Mouse (Mus musculus) left cerebral cortex, postnatal 4 days (tissue): ENCODE measurements at regions not wholly inside any gene's neighbourhood (a gene's known extent, or its start where the extent isn't known, plus 50 kb on each side); places are given as distances from the start of the nearest gene placed in this dataset.
"Not testable (repeated sequence)": the region's sequence is repeated elsewhere in the genome, so short reads cannot be mapped to it uniquely, and the experiment has no call there.

Experiments used
- DNase-seq: peaks from one replicate; pipeline ENCODE4 v3.0.0-alpha.2; 2022
- intact Hi-C: fragments of 180-260 bp; cut with DNase I; formaldehyde crosslinking; loops from one replicate; pipeline ENCODE4 v1.15.1; 2025

DNA sequence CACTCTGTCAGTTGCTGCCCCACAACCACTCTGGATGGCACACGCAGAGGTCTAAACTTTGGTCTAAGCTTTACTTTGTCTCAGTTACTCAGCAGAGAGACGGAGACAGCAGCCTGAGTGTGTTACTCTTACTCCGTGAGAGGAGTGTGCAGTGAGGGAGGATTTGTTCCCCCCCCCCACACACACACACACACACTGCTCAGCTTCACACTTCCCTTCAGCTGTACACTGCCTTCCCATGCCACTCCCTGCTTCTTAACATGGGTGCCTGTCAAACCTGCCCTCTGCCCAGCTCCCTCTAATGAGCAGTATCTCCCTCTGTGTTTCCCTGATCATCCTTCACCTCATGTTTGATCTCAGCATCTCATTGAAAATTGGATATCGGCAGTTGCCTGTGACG, 409.9 kb upstream of the Ercc4 start:
- no peak for DNase-seq
- intact Hi-C loops: no loop called here

DNA sequence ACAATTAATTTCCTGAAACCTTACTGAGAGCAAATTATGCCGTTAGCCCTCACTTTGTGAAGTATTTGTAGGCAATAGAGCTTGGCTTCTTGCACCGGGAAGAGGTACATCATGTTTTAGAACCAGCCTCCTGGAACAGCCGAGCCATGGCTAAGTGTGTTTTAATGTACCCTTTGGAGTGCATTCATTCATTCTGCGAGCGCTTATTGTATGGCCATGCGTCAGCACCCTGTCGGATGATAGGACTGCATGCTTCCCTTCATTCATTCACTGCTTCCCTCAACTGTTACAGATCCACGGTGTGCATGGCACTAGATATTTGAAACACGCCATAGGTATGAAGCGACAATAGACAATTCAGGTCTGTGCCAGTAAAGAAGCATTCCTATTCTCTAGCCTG, 409.4 kb upstream of the Ercc4 start:
- no peak for DNase-seq
- intact Hi-C loops: no loop called here

DNA sequence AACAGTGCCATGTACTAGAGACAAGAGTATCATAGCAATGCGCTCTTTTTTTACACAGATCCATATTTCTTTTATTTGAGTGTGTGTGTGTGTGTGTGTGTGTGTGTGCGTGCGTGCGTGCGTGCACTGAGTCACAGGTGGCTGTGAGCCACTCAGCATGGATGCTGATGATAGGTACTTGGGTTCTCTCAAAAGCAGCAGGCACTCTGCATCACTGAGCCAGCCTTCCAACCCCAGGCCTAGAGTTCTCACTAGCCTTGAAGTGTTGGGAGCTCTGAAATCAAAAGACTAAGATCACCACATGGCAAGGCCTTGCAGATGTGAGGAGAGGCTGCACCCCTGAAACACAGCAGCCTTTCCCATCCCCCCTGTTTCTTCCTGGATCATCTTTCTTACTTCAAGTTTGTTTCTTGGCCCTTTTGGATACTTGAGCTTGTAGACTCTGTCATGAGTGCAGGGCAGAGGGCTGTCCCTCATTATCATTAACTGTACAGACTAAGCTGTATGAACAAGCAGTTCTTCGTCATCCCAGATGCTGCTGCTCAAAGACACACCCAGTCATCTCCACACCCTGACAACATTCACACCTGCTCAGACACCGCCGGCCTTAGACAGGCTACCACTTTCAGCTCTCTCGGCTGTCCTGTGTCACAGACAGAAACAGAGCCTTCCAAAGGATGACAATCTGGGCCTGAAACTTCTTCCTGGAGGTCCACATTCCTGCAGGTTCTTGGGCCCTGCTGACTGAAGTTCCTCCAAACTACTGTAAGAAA, 405.5 kb upstream of the Ercc4 start:
- intact Hi-C loops: no loop called here
- DNase-seq: no peak

DNA sequence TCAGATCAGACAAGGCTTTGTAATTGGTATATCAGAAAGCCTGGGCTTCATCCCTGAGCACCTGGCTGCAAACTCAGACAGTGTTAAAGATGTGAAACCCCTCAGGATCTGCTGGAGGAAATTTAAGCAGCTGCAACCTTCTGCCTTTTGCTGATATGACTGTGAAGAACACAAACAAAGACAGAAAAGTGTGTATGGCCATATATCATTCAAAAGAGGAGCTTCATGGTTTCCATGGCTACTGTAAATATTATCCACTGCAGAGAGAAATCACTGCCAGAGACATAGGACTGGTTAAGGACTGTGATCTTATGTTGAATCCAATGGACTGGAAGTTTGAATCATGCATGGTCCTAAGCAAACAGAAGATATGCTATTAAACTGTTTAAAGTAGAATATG, 402.6 kb upstream of the Ercc4 start:
- intact Hi-C loops: no loop called here
- no peak for DNase-seq

DNA sequence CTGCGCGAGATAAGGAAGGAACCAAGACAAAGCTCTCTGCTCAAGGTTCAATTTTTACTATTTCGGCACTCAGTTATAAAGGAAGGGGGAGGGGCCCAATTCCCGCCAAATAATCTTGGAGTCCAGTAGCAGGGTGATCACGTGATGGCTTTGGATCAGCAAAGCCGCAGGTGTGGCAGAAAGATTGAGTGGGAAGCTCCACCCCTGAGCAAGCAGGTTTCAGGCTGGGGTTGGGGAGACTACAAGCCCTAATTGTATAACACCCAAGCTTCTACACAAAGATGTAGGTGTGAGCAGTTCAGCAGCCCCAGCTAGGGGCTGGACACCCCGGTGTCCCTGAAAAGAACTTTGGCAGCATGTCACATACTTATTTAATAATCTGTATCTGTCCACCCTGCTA, 388.1 kb upstream of the Ercc4 start:
- DNase-seq, intact Hi-C loops: not testable (repeated sequence)

DNA sequence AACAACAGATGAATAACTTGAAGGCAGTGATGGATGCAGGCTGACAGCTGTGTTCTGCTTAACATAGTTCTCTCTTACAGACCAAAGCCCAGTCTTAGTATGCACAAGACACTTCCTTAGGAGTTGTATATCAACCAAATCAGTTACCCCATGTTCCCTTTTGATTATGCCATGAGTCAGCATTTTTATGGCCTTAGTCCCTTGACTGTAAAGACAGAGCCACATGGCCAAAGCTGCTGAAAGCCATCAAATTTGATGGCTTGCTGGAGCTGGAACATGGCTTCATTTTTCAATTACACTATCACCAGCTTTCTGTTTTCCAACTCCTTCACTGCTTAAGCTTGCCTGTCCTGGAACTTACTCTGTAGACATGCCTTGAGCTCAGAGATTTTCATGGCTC, 383.4 kb upstream of the Ercc4 start:
- intact Hi-C loops: no loop called here
- no peak for DNase-seq

DNA sequence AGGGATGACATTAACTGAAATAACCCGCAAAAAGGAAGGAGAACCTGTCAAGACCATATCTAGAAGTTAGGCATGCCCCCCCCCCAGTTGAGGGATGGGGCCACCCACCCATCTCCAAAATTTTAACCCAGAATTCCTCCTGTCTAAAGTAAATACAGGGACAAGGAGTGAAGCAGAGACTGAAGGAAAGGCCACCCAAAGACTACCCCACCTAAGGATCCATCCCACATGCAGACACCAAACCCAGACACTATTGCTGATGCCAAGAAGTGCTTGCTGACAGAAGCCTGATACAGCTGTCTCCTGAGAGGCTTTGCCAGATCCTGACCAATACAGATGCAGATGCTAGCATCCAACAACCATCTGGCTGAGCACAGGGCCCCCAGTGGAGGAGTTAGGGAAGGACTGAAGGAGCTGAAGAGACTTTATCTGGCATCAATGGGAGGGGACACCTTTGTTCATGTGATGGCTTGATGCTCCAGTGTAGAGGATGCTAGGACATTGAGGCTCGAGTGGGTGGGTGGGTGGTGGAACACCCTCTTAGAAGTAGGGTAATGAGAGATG, 379.2 kb upstream of the Ercc4 start:
- intact Hi-C loops: not testable (repeated sequence)

DNA sequence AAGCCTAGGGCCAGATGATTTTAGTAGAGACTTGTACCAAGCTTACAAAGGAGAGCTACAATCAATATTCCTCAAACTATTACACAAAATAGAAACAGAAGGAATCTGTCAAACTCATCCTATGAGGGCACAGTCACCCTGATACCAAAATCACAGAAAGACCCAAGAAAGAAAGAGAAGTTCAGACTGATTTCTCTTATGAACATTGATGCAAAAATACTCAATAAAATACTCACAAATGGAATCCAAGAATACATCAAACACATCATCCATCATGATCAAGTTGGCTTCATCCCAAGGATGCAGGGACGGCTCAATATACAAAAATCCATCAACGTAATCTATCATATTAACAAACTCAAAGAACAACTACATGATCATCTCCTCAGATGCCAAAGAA, 377.9 kb upstream of the Ercc4 start:
- intact Hi-C loops: no loop called here
- DNase-seq: no peak

More for the DNA sequence above, 379.2 kb upstream of the Ercc4 start:
- not testable (repeated sequence) for DNase-seq

DNA sequence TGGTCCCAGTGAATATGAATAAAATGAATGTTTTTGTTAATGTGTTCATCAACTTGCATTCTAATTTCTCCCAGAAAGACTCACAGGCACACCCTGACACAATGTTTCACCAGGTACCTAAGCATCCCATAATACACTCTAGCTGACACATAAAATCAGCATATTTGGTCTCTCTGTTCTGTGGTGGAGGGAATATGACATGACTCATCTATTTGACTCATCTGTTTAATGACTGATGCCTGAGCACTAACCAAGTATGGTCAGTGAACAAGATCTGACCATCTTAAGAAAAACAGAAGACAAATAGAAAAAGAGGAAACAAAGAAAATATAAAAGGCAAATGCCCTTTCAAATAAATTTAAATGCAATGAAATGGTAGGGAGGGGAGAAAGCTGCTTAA, 367.0 kb upstream of the Ercc4 start:
- no peak for DNase-seq
- intact Hi-C loops: no loop called here

DNA sequence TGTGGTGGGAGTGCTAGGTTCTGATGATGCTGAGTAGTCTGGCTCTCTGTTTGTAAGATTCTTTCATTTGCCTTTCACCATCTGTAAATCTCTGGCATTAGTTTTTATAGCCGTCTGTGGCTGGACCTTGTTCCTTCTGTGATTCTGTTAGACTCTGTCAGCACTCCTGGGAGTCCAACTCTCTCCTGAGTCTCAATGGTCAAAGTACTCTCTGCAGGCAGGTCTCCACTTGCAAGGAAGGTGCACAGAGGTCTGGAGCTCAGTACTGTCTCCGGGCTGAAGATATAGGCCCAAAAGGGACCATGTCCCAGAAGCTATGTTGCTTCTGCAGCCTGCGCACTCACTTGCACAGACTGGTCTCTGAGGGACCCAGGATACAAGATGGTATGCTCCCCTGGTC, 356.3 kb upstream of the Ercc4 start:
- intact Hi-C loops: no loop called here
- no peak for DNase-seq

DNA sequence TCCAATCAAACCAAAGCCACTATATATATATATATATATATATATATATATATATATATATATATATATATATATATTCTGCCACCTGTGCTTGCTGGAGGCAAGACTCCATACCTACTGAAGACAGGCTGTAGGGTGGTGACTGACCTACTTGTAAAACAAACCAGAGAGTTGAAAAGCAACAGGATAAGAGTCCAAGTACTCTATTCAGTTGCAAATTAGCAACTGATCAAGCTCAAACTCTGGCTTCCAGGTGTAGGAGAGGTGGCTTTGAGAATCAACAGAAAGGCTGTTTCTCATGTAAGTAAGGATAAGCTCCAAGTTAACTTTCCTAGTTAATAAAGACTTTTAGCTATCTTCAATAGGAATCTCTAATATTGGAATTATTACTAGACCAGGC, 355.1 kb upstream of the Ercc4 start:
- intact Hi-C loops: no loop called here
- no peak for DNase-seq

DNA sequence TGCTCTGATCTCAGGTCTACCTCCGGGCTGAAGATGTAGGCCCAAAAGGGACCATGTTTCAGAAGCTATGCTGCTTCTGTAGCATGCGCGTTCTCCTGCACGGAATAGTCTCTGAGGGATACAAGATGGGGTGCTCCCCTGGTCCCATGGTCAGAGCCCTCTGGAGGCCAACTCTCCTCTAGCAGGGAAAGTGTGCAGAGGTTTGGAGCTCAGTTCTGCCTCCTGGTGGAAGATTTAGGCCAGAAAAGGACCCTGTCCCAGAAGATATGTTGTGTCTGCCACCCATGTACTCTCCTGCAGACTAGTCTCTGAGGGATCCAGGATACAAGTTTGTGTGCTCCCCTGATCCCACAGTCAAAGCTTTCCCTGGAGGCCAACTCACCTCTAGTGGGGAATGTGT, 350.9 kb upstream of the Ercc4 start:
- no peak for DNase-seq
- intact Hi-C loops: no loop called here

DNA sequence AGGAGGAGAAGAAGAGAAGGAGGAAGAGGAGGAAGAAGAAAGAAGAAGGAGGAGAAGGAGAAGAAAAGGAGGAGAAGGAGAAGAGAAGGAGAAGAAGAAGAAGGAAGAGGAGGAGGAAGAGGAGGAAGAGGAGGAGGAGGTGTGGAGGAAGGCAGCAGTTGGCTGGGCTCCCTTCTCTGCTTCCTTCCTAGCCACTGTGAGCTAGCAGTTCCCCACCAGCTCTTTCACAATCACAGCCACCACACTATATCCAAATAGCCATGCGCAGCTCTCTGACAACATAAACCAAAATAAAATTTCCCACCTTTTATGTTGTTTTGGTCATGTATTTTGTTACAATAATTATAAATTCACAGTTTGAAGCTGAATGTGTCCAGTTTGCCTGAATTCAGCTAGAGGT, 345.3 kb upstream of the Ercc4 start:
- DNase-seq: no peak
- intact Hi-C loops: no loop called here

DNA sequence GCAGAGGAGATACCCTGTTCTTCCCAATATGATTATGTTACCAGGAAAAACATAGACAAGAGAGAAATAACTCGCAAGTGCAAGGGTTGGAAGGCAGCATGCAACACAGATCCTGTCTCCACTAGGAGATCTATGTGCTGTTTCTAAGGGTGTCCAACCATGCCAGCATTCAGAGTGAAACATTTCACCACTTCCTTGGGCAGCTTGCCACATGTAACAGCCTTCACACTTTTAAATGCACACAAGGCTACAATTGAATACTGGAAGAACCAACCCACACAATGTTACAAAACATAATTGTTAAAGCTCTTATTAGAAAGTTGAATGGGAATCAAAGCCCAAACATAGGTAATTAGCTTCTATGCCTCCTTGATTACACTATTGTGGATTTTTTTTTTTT, 344.9 kb upstream of the Ercc4 start:
- DNase-seq: no peak
- intact Hi-C loops: no loop called here

DNA sequence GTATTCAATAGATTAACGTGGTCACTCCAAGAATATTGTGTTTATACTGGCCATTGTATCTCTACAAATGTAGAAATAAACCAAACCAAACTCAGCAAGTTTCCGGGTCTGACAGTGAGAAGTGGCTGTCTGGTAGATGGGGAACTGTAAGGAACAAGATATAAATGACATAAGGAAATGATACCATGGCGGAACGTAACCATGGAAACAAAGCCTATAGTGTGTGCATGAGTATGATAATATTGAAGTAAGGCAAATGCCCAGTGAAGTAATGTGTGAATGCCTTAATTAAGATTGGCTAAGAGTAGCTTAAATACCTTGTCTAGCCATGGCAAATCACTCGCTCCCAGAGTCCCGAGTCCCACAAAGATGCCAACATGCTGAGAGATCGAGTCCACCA, 342.6 kb upstream of the Ercc4 start:
- no peak for DNase-seq
- intact Hi-C loops: no loop called here

DNA sequence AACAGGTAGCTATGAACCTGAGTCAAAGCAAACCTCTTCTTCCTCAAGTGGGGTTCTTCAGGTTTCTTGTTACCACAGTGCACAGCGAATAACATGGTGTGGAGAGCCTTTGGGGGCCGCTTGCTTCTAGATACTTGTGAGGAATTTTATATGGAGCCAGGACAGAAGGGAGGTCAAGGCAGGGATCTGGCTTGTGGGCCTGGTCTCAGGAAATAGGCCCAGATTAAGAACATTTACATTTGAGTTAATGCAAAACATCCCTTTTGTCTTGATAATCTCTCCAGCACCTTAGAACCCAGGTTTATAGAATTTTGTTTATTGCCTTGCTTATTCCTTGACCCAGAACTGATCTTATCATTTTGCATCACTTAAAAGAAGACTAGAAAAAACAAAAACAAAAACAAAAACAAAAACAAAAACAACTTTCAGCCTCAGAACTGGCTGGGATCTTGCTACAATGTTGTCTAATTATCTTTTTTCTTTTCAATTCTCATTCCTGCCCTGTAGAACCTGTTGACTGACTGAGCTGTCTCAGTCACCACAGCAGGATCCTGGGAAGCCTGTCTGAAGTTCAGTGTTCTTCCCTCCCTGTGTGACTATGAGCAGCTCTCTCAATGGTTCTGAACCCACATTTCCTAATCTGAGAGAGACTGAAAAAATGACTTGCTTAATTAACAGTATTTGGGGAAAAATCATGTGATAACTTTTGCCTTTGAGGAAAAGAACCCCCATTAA, 341.2 kb upstream of the Ercc4 start:
- intact Hi-C loops: no loop called here
- DNase-seq: no peak

DNA sequence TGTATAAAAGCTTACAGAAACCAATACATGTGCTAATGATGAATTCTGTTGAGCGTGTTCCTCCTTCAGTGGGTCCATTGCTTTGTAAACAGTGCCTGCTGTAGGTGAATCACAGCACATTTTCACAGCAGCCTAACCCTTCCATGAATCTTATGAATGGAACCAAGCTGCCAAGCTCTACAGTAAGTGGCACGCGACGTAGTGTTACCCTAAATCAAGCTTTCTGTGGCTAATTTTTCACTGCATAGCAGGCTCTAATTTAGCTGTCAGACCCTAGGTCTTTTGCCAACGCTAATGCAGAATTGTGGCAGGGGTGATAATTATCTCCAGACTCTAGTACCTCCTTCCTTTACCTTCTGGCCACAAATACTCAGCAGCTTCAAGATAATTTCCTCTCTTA, 339.0 kb upstream of the Ercc4 start:
- no peak for DNase-seq
- intact Hi-C loops: no loop called here

DNA sequence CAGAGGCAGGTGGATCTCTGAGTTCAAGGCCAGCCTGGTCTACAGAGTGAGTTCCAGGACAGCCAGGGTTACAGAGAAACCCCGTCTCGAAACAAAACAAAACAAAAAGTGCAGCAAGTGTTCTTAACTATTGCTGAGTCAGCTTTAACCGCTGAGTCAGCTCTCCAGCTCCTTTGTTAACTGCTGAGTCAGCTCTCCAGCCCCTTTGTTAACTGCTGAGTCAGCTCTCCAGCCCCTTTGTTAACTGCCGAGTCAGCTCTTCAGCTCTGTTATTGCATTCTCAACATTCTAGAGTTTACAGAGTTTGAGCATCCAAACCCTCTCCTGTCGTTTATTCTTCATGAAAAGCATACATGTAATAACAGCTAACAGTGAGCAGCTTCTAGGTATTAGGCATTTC, 336.9 kb upstream of the Ercc4 start:
- intact Hi-C loops: no loop called here

DNA sequence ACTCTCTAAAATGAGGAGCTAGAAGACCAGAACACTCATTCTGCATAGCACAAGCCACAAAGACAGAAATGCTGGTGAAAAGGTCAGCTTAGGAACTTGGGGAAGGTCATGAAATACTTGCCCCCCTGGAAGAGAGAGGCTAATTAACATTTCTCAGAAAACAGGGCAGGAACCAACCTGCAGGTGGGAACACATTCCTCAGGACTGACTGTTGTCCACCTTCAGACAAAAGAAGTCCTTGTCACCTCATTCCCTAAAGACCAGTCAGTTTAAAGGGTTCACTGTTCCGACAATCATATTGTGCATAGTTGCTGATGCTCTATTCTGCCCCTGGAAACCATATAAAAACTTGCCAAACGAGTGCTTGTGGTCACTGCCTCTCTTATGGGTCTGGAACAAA, 333.6 kb upstream of the Ercc4 start:
- no peak for DNase-seq
- intact Hi-C loops: no loop called here

More for the DNA sequence above, 336.9 kb upstream of the Ercc4 start:
- DNase-seq: no peak

DNA sequence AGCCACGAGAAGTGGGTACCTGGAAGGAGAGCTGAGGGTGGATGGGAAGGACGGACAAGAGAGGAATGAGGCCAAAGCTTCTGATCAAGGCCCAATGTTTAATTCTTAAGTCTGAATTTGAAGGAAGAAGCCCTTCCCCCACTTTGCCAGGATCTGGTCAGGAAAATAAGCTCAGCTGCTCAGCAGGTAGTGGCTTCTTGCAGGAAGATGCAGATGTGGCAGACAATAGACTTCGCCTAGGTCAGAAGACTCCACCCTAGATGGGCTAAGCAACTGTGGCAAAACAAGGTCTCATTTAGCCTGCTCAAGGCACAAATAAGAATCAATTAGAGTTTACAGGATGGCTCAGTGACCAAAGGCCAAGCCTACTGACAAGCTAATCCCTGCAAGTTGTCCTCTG, 330.4 kb upstream of the Ercc4 start:
- intact Hi-C loops: no loop called here
- DNase-seq: no peak

DNA sequence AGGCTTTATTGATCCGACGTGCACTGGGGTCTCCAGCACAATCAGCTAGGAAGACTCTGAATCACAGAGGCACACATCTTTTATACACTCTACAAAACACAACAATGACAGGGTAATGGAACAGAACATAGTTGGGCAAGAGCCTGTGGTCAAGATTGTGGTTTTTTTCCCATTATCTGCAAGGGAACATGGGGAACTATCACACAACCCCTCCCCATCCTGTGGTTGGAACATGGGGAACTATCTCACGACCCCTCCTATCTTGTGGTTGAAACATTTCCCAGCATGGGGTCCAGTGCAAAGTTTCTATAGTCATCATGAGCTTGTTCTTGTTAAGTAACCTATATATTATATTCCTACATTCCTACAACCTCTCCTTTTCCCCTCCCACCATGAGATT, 328.8 kb upstream of the Ercc4 start:
- no peak for DNase-seq
- intact Hi-C loops: no loop called here

DNA sequence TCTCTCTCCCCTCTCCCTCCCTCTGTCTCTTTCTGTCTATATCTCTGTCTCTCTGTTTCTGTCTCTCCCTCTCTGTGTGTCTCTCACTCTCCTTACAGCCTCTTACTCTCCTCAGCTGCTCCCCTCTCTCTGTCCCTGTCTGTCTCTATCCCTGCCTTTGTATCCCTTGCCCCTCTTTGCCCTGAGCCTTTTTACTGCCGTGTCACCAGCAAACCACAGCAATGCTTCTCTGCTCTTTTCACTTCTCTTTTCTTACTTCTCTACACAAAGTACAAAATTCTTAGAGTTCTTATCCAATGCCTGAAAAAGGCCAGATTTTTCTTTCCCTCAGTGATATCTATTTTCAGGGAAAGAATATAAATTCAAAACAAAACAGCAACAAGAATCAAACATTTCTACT, 323.7 kb upstream of the Ercc4 start:
- intact Hi-C loops: no loop called here
- DNase-seq: no peak
